Mouse (Mus musculus) stomach, postnatal 0 days (tissue): ENCODE measurements around the gene Nln.

Source experiments
- CTCF ChIP-seq: IDR thresholded peaks from 2 replicates; pipeline ENCODE4 v1.5.1; 2016; ENCODE audit warnings: antibody characterized with exemption, low read depth, mild to moderate bottlenecking, moderate library complexity
- EP300 ChIP-seq: optimal IDR thresholded peaks from 2 replicates; pipeline ENCODE3; 2016; ENCODE audit warnings: antibody characterized with exemption

DNA sequence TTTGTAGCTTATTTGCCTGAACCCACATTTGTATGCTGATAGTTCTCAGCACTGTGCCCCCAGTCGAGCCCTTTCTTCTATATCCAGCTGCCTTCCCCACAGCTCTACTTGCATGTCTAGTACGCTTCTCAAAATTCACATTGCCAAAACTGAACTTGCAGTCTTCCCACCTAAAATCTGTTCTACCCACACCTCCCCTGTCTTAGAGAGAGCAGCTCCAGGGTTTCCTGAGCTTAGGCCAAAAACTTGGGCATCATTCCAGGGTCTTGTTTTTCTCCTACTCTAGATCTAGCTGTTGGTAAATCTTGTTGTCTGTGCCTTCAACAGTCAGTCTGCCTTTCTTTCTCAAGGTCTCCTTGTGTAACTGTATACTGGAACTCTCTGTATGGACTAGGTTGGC lies 5.4 kb upstream of the Nln start:
- TF ChIP-seq EP300 (no peak), CTCF (no peak)
